Mouse (Mus musculus) kidney, adult 18-20 months (tissue): ENCODE measurements around the gene Bcr.

ENCODE experiments used
- DNase-seq: peaks from one replicate; pipeline ENCODE4 v3.0.0; 2021

Bcr gene

DNA sequence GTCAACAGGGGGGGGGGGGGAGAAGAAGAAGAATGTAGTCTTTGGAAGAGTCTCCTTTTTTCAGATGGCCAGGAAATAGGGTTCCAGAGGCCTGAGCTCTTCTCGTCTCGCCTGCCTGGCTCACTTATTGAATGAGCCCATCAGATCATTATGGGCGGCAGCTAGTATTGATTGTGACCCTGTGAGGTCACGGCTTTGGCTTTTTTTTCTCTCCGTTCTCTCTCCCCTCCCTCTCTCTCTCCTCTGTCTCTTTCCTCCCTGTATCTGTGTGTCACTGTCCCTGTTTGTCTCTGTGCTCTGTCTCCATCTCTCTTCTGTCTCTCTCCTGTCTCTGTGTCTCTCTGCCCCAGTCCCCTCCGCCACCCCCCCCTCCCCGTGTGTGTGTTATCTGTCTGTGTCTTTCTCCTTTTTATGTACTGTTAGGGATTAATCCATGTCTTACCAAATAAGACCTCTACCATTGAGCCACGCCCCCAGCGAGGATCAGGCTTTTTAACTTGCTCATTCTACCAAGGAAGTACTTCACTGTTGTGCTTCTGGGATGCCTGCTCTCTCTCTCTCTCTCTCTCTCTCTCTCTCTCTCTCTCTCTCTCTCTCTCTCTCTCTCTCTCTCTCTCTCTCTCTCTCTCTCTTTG lies 1.5 kb upstream of the Bcr start:
- peak; percentile 20 for DNase-seq

DNA sequence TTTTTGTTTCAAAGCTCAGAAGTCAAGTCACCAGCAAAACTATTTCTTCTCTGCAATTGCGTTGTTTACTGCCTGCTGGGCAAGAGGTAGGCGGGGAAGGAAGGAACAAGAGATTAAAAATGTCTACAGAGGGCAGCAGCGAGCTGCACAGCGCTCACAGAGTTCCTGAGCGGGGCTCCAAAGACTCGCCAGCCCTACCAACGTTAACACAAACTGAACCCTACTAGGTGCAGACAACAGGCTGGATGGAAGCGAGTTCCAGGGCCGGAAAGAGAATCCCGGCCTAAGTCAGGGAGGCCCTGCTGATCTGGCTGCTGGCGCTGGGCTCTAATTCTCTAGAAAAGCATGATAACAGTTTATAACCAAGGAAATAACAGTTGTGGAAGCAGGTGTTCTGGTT lies 996 bp upstream of the Bcr start:
- peak; percentile 85 for DNase-seq

DNA sequence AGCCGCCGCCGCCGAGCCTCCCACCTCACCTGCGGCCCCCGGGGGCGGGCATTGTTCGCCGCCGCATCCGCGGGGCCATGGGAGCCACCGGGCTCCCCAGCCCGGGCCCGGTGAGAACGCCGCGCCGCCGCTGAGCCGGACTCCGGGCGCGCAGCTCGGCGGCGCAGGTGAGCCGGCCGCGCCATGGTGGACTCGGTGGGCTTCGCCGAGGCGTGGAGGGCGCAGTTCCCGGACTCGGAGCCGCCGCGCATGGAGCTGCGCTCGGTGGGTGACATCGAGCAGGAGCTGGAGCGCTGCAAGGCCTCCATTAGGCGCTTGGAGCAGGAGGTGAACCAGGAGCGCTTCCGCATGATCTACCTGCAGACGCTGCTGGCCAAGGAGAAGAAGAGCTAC lies 447 bp downstream of the Bcr start:
- DNase-seq = peak; percentile 50

DNA sequence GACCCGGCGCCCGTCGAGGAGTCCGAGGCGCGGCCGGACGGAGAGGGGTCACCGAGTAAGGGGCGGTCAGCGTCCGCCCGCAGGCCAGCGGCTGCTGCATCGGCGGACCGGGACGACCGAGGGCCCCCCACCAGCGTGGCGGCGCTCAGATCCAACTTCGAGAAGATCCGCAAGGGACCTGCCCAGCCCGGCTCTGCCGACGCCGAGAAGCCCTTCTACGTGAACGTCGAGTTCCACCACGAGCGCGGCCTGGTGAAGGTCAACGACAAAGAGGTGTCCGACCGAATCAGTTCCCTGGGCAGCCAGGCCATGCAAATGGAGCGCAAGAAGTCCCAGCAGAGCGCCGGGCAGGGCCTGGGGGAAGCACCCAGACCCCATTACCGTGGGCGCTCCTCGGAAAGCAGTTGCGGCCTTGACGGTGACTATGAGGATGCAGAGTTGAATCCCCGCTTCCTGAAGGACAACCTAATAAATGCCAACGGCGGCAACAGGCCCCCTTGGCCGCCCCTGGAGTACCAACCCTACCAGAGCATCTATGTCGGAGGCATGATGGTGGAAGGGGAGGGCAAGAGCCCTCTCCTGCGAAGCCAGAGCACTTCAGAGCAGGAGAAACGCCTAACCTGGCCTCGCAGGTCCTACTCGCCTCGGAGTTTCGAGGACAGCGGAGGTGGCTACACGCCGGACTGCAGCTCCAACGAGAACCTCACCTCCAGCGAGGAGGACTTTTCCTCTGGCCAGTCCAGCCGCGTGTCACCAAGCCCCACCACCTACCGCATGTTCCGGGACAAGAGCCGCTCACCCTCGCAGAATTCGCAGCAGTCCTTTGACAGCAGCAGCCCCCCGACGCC lies 1.2 kb downstream of the Bcr start:
- peak; percentile 54 for DNase-seq

DNA sequence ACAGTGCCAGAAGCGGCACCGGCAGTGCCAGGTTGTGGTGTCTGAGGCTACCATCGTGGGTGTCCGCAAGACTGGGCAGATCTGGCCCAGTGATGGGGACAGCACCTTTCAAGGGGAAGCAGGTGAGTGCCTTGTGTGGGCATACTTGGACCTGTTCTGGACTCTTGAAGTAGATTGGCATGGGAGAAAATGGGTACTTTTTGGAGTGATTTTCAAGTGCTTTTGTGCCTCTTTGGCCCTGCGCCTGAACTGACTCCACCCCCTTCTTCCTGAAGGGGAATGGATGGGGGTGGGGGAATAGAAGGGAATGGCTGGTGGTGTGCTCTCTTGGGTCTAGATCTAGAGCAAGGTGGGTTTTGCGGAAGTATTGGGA lies 1.8 kb downstream of the Bcr start:
- peak; percentile 44 for DNase-seq

- no peak for DNase-seq
Measured at GRCm38 (mm10) chr10:75062621-75063020, 2.2 kb downstream of the Bcr start.

DNA sequence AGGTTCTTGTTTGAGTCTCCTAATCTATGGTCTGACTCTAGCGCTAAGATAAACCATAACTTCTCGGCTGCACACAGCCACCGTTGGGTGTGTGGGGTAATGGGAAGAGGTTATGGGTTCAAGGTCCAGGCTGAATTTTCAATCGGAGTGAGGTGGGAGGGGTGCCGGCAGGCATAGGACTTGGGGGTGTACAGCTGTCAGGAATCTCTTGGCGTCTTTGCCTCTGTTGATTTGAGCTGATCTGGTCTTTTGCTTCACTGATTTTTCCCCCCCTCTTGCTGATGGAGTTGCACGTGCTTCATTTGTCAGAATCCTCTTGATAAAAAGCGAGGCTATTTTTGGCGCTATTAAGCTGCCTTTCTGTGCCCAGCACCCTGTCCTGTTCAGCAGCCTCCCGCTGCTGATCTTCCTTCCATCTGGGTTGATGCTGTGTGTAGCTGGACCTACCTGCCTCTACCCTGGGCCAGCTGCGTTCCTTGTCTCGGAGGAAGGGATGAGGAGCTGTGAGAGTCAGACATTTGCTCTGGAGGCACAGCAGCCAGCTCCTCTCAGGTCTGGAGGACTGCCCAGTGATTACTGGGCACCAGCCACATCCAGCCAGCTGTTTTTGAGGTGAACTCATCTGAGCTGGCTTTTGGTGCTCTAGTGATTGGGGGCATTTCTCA lies 3.0 kb downstream of the Bcr start:
- peak; percentile 19 for DNase-seq

GRCm38 (mm10) chr10:75065691-75066090 lies 5.3 kb downstream of the Bcr start:
- no peak for DNase-seq

GRCm38 (mm10) chr10:75067446-75067845 lies 7.1 kb downstream of the Bcr start:
- peak; percentile 10 for DNase-seq

DNA sequence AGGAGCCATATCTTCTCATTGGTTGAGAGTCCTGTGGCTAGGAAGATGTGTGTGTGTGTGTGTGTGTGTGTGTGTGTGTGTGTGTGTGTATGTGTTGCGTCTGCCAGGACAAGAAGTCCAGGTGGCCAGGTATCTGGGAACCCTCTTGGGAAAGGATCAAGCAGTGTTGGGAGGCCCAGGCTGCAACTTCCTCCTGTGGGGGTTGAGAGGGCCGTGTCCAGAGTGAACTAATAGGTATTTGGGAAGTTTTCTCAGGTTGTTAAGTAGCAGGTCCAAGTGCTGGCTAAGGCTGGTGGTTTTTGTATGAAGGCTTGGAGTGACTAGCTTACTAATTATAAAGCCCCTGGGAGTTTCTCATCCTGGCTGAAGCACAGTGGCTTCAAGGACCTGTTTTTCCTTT lies 7.7 kb downstream of the Bcr start:
- no peak for DNase-seq

GRCm38 (mm10) chr10:75068624-75069328 lies 8.4 kb downstream of the Bcr start:
- peak; percentile 33 for DNase-seq

- DNase-seq = no peak
Measured at GRCm38 (mm10) chr10:75070281-75070976, 10.0 kb downstream of the Bcr start.

DNA sequence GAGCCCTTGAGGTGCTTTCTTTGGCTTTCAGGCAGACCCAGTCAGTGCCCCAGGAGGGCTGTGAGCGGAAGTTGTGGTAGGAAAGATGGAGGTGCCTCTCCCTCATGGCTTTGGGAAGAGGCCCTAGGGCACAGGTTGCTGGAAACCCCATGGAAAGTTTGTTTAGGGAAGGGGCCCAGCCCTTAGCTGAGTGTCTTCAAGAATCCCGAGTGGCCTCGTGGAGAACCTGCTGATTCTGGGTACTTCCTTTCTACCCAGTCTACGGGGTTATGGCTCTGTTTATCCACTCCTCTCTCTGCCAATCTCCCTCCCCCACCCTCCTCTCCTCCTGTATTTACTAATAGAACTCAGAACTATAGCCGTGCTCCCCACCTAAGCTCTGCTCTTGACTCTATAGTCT lies 15.3 kb downstream of the Bcr start:
- no peak for DNase-seq

DNA sequence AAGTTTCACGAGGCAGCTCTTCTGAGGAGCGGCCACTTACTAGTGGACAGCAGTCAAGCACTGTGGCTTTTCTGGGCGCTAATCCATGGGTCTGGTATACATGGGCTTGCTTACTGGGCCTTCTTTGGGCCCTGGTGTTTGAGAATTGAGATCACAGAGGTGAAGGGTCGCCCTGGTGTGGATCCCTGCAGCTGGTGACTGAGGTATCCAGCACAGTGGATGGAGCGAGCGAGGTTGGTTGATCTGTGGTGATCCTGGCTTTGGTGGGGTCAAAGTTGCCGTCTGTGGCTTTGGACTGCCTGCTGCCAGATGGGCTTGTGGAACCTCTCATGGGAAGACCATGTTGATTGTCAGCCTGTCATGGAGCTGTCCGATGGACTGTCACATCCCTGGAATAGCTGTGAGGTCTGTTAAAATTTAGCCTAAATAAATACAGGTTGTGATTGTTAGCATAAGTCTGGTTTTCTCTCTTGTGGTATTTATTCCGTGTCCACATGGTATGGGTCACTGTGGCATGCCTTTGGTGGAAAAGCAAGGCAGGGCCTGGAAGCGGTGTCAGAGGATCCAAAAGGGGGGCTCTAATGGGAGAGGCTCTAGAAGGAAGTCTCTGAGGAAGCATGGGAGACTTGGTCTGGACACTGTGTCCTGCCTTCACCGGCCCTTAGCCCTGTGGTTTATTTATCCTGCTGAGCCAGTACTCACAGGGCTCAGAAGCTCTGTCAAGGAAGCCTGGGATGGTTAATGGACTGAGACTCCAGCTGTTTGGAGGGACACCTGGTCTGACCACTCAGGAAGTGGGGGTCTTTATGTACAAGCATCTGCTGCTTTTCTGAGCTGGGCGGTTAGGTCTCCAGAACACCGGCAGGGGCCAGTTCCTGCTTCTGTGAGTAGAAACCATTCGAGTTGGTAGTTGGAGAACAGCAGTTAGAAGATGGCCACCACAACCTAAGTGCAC lies 18.1 kb downstream of the Bcr start:
- DNase-seq = no peak

DNA sequence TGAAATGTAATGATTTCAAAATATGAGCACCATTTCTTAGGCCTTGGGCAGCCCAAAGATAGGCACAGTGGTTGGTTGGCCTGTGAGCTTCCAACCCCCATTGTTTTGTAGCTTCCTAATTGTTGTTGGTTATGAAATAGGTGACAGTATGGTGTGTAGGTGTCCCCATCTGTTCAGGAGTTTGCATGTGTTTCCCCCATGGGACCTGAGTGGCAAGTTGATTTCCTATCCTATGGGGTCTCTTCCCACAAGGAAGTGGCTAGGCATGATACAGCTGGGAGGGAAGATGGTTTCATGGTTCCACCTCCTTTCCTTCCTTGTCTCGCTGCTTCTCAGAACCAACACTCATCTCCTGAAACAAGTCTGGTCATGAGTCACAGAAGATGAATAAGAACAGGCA lies 24.9 kb downstream of the Bcr start:
- no peak for DNase-seq

GRCm38 (mm10) chr10:75088471-75088870 lies 28.1 kb downstream of the Bcr start:
- no peak for DNase-seq

DNA sequence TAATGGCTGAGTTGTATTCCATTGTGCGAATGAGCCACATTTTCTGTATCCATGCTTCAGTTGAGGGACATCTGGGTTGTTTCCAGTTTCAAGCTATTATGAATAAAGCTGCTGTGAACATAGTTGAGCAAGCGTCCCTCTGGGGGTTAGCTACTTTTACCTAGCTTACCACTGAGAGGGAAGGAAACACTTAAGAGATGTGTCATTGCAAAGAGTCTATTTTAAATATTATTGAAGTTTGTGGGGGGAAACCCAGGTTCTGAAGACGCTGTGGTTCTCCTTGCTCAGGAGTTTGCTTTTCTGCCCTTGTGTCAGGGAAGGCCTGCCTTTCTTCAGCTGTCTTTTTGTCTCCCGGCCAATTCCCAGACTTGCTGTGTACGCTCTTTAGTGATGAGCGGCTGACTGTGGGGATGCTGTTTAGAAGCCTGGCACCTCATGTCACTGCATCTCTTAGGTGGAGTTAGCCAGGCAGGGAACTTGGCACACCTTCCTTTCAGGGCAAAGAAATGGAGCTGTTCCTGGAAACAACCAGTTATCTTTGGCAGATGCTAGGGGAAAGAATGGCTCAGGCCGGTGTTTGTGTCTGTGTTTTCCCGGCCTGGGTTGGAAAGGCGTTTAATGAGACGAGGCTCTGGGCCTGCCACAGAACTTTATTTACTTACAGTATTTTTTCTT lies 31.2 kb downstream of the Bcr start:
- no peak for DNase-seq

- no peak for DNase-seq
Measured at GRCm38 (mm10) chr10:75093252-75093987, 33.0 kb downstream of the Bcr start.

DNA sequence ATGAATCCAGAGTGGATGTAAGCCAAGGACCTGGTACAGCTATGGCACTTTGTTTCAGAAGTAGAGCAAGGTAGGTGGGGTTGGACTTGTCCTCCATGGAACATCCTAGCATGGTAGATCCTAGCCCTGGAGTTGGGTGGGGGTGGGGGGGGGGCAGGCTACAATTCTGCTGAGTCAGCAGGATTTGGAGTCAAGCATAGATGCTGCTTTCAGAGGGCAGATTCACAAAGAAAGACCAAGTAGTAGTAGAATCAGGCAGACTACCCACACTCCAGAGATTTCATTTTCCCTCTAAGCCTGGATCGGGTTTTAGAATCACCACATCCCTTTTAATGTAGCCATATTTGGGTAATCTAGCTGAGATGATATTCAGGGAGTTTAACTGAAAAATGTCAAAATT lies 33.9 kb downstream of the Bcr start:
- DNase-seq = no peak

GRCm38 (mm10) chr10:75095216-75095615 lies 34.8 kb downstream of the Bcr start:
- no peak for DNase-seq
